Mouse (Mus musculus): ENCODE data around the gene Fam167b. TPM values are rescaled to one million over a fixed set of nuclear protein-coding genes. Genes with fewer than 3 reads are reported as not detected.

The Fam167b gene
- 3.0 and 4.0 TPM in 2 replicates for polyA plus RNA-seq (2012; rRNA removed)

DNA sequence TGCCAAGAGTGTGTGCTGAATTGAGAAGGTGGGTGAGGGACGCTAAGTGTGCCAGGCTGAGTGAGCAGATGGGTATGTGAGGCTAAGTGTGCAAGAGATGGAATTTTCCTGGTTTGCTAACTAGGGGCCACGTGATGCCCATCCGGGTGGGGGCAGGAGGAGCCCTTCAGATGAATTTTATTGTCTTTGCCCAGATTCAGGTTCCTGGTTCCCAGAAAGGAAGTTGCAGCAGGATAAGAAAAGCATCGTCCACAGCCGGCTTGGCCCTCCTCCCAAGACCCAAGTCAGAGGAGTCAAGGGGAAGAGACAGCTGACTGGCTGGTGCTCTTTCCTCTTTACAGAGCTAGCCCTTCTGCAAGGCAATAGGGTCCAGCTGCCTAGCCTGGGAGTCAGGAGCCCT is at the start of gene Fam167b:
Gene Fam167b, minus strand, starts transcription at position 84 of the 400 bp plus-strand sequence.

DNA sequence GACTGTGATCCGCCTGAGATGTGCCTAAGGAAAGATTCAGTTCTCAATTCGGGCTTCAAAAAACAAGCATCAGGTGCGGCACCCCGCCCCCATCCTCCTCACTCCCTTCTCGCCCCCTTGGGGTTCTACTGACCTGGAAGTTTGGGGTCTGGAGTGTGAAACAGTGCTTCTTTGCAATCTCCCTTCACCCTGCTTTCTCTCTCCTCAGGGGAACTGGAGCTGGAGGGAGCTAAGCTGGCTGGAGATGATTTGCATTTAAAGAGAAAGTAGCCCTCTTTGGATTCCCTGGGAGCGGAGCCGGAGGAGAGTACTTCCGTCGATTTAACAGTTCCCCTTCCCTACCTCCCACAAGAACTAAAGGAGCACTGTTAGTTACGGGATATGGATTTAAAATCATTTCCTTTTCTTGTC is 45.3 kb upstream of the Fam167b start, which contains the start of gene Ccdc28b:
Gene Ccdc28b, minus strand, starts transcription at position 267 of the 411 bp plus-strand sequence.

DNA sequence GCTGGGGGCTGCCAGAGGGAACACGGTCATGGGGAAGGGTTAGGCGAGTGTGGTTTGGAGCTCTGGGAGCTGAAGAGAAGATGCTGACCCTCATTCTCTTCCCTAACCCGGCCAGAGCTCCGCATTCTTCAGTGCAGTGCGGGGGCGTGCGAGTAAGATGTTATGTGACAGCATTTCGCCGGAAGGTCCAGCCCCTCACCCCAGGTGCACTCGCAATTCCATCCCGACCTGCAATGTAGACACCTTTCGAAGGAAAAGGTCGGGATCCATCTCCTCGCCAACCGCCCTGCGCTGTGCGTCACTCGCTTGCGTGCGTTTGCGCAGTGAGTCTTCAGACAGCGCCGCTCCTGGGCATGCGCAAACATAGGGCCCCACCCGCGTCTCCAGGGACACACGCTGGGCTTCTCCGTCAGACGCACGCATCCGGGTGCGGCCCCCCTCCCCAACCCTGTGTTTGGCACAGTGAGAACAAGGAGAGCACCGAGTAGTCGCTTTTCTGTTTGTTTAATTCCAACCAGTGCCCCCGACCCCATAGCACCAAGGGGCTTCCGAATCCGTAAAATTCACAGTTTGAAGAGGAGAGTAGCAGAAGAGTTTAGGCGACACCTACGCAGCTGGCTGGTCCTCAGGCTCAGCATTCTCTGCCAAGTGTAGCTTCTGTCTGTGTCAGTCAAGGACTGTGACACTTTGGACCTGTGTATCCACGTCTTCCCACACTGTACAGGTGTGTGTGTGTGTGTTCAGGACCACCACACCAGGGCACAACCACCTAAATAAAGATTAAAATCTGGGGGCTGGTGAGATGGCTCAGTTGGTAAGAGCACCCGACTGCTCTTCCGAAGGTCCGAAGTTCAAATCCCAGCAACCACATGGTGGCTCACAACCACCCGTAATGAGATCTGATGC is 40.7 kb upstream of the Fam167b start, which contains the start of gene Iqcc:
Gene Iqcc, minus strand, starts transcription at position 314 of the 906 bp plus-strand sequence.

DNA sequence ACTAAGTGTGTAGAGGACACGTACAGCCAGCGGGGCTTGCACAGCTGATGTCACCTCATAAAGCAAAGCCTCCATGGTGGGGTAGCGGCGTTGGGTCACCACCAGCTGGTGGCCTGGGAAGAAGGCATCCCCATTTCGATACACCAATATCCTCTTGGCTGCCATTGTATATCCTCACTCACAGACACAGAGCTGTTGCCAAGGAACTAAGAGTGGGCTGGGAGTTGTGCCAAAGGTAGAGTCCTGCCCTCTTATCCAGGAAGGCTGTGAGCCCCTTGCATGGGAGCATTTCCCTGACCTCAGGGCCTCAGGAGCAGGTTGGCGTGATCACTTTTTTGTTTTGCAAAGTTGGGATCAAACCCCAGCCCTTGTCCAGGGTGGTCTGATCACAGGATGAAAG is 35.7 kb upstream of the Fam167b start, which contains the start of gene Dcdc2b:
Gene Dcdc2b, minus strand, starts transcription at position 165 of the 400 bp plus-strand sequence.

DNA sequence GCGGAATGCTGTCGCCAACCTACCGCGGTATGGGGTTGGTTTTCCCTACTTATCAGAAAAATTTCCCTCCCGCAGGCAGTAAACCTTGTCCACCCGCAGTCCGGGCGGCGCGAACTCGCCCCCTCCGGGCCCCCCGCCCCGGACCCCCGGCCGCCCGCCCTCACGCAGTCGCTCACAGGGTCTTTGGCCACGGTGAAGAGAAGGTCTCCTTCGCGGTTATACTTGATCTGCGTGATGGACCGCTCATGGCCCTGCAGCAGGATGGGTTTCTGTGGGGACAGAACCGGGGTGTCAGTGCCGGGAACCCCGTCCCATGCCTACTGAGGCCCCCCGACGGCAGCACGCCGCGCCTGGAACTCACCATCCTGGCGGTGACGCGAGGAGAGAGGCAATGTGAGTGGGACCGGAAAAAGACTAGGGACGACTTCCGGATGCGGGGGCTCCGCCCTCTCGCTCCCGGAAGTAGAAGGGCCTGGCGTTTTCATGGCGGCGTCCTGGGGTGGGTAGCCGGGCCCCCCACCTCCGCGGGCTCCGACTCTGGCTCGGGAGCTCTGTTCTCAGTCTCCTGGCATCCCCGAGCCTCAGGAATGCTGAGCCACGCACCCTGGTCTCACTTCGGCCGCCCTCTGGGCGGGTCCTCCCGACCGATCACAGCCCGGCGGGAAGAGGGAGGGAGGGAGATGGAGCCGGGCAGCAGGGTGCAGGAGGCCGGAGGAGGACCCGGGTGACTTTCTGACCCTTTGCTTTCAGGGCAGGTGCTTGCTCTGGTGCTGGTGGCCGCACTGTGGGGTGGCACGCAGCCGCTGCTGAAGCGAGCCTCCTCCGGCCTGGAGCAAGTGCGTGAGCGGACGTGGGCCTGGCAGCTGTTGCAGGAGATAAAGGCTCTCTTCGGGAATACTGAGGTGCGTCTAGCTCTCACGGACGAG is 22.1 kb upstream of the Fam167b start, which contains the start of the genes Eif3i and Tmem234:
Gene Eif3i, minus strand, starts transcription at position 416 of the 926 bp plus-strand sequence.
Gene Tmem234, plus strand, starts transcription at position 436 of the 926 bp plus-strand sequence.

DNA sequence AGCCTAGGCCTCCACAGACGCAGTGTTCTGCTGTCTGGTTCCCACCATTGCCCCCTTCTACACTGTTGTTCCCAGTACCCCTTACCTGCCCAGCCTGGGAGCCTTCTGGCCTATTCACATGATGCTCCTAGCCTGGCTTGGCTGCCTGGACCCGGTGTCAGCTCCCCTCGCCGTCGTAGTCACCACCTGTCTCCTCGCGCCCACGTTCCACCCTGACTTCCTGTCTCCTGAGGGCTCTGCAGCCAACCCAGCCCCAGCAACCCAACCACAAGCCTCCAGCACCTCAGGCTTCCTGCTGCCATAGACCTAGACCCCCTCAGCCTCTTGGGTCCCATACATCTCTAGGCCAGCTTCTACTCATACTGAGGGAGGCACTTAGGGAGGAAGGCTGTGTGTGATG is 4.9 kb downstream of the Fam167b start, which contains the start of gene Lck:
Gene Lck, minus strand, starts transcription at position 212 of the 400 bp plus-strand sequence.

DNA sequence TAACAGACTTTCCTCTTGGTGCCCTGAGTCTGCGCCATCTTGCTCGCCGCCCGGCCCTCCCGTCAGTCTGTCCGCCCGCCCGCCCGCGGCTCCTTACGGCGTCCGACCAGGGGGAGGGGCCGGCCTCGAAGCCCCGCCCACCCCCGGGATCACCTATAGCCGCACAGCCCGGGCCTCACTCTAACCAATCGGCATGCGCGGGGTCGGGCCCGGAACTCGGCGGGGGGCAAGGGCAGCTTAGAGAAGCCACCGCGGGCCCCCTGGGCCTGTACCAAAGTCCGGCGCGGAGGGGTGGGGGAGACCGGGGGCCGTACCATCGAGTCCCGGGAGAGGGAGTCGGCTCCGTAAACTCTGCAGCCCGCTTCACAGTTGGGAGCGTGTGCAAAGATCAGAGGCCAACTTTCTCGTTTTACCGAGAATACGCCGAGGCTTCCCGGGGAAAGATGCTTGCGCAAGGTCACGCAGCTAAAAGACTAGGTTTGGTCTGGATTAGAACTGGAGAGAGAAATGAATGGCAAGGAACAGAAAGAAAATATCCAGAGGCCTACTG is 35.7 kb downstream of the Fam167b start, which contains the start of gene Hdac1:
Gene Hdac1, minus strand, starts transcription at position 122 of the 550 bp plus-strand sequence.

Other genes with a start within 250 kb of the Fam167b start
- gene Rbbp4, start 243.2 kb downstream of the Fam167b start, polyA plus RNA-seq (2012; rRNA removed): 3.3 and 4.2 TPM in 2 replicates
- 2.1 and 2.6 TPM in 2 replicates for gene Zbtb8os, start 242.9 kb downstream of the Fam167b start, polyA plus RNA-seq (2012; rRNA removed)
- 2.6 and 2.9 TPM in 2 replicates for gene Zbtb8a, start 200.4 kb downstream of the Fam167b start, polyA plus RNA-seq (2012; rRNA removed)
- 0.05 TPM in 1 of 2 replicates, not detected in the other for gene Zbtb8b, start 137.7 kb downstream of the Fam167b start, polyA plus RNA-seq (2012; rRNA removed)
- gene Bsdc1, start 117.0 kb downstream of the Fam167b start, polyA plus RNA-seq (2012; rRNA removed): 6.9 and 8.1 TPM in 2 replicates
- not detected in 2 replicates for gene Tssk3, start 87.5 kb downstream of the Fam167b start, polyA plus RNA-seq (2012; rRNA removed)
- 0.57 TPM in 1 of 2 replicates, not detected in the other for gene Fam229a, start 87.4 kb downstream of the Fam167b start, polyA plus RNA-seq (2012; rRNA removed)
- gene Marcksl1, start 65.0 kb downstream of the Fam167b start, polyA plus RNA-seq (2012; rRNA removed): 9.9 and 12.4 TPM in 2 replicates
- gene Hdac1, start 35.8 kb downstream of the Fam167b start, polyA plus RNA-seq (2012; rRNA removed): 8.9 and 12.8 TPM in 2 replicates
- 0.25 and 0.30 TPM in 2 replicates for gene Lck, start 4.9 kb downstream of the Fam167b start, polyA plus RNA-seq (2012; rRNA removed)
- gene Eif3i, start 22.1 kb upstream of the Fam167b start, polyA plus RNA-seq (2012; rRNA removed): 114 and 116 TPM in 2 replicates
- 57.2 and 65.6 TPM in 2 replicates for gene Tmem234, start 22.1 kb upstream of the Fam167b start, polyA plus RNA-seq (2012; rRNA removed)
- 1.3 and 2.6 TPM in 2 replicates for gene Dcdc2b, start 35.7 kb upstream of the Fam167b start, polyA plus RNA-seq (2012; rRNA removed)
- 16.0 and 17.3 TPM in 2 replicates for gene Iqcc, start 40.5 kb upstream of the Fam167b start, polyA plus RNA-seq (2012; rRNA removed)
- 6.4 and 8.3 TPM in 2 replicates for gene Ccdc28b, start 45.4 kb upstream of the Fam167b start, polyA plus RNA-seq (2012; rRNA removed)
- gene Txlna, start 62.5 kb upstream of the Fam167b start, polyA plus RNA-seq (2012; rRNA removed): 9.5 and 10.4 TPM in 2 replicates
- gene Kpna6, start 94.2 kb upstream of the Fam167b start, polyA plus RNA-seq (2012; rRNA removed): 5.7 and 8.6 TPM in 2 replicates
- 11.4 and 12.0 TPM in 2 replicates for gene Tmem39b, start 118.3 kb upstream of the Fam167b start, polyA plus RNA-seq (2012; rRNA removed)
- 16.4 and 32.8 TPM in 2 replicates for gene Khdrbs1, start 163.8 kb upstream of the Fam167b start, polyA plus RNA-seq (2012; rRNA removed)
- gene Ptp4a2, start 232.7 kb upstream of the Fam167b start, polyA plus RNA-seq (2012; rRNA removed): 10.3 and 15.0 TPM in 2 replicates